Mouse (Mus musculus) myocyte (in vitro differentiated cells): Measurements from ENCODE around the gene Lrmda.

Experiments
- CEBPB ChIP-seq: IDR thresholded peaks from 2 replicates; pipeline ENCODE4 v1.6.1; 2011; ENCODE audit warnings: mild to moderate bottlenecking, moderate library complexity; ENCODE audit not compliant: poor library complexity, insufficient read depth, severe bottlenecking
- E2F4 ChIP-seq: IDR thresholded peaks from one replicate; pipeline ENCODE4 v1.6.1; 2011; ENCODE audit warnings: mild to moderate bottlenecking, control low read depth, moderate library complexity; ENCODE audit not compliant: insufficient read depth
- MYOD1 ChIP-seq, 3 experiments: IDR thresholded peaks; one replicate each; pipeline ENCODE4 v1.6.1; 2011; ENCODE audit warnings: control low read depth in 2 of 3, low read depth in 2 of 3, mild to moderate bottlenecking in 2 of 3, moderate library complexity in 1 of 3; ENCODE audit not compliant: insufficient read length in 2 of 3, control insufficient read depth in 1 of 3
- POLR2A ChIP-seq: IDR thresholded peaks from one replicate; pipeline ENCODE4 v1.6.1; 2011; ENCODE audit warnings: low read depth, mild to moderate bottlenecking, control low read depth, moderate library complexity; ENCODE audit not compliant: insufficient read length
- REST ChIP-seq: IDR thresholded peaks from one replicate; pipeline ENCODE4 v1.6.1; 2011; ENCODE audit warnings: mild to moderate bottlenecking, control low read depth, moderate library complexity; ENCODE audit not compliant: insufficient read depth, insufficient read length
- SRF ChIP-seq: IDR thresholded peaks from one replicate; pipeline ENCODE4 v1.6.1; 2011; ENCODE audit warnings: low read depth; ENCODE audit not compliant: control insufficient read depth, insufficient read length
- TCF12 ChIP-seq: IDR thresholded peaks from one replicate; pipeline ENCODE4 v1.6.1; 2011; ENCODE audit warnings: mild to moderate bottlenecking, control low read depth; ENCODE audit not compliant: poor library complexity, insufficient read depth, severe bottlenecking

DNA sequence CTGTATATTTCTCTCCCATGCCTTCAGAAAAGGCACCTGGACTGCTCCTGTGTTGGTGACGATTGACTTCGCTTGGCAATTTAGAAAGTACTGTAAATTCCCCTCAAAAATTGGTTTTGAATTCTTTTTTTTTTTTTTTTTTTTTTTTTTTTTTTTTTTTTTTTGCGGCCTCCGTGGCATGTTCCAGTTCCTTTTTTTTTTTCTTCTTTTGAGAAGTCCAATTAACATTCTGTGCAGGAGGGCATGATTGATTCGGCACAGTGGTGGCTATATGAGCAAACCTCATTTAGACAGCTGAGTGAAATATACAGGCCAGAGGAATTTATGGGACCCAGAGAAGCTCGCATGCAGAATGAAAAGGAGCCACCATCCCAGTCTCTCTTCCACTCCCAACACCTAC is 288.5 kb downstream of the Lrmda start:
- no peak for TF ChIP-seq TCF12
- no peak for TF ChIP-seq MYOD1 (IDR thresholded peaks at IDR 0.05; ENCODE audit: control insufficient read depth in 1 of 3, insufficient read length in 2 of 3, low read depth in 2 of 3)
- TF ChIP-seq POLR2A, result no peak
- TF ChIP-seq E2F4, result no peak
- no peak for TF ChIP-seq CEBPB
- no peak for TF ChIP-seq SRF
- TF ChIP-seq REST, result no peak
